Mouse (Mus musculus): ENCODE data around the gene Ly6f. TPM values are rescaled to one million over a fixed set of nuclear protein-coding genes. Genes with fewer than 3 reads are reported as not detected.
"Not testable (repeated sequence)": the region's sequence is repeated elsewhere in the genome, so short reads cannot be mapped to it uniquely, and the experiment has no call there.

Ly6f gene
- total RNA-seq (2021) = not detected
- long read RNA-seq, experiment 1 = 0 reads
- long read RNA-seq, experiment 2 = 0 reads

DNA sequence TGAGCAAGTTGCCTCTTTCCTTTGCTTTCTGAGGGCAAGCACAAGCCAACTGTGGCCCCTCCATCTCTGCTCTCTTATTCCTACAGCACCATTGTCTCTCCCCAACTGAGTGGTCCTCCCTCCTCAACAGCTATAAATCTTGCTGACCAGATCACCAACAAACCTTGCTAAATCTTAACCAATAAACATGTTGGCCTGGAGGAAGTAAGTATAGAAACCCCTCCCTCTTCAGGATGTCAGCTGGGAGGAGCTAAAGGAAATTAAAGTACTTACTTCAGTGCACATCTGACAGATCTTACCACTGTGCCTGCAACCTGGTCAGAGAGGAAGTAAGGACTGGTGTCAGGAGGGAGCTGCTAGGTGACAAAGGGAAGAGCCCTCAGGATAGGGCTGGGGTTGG, at the start of gene Ly6f:
Gene Ly6f, plus strand, starts transcription at position 301 of the 400 bp plus-strand sequence.
- DNase-seq = no peak

DNA sequence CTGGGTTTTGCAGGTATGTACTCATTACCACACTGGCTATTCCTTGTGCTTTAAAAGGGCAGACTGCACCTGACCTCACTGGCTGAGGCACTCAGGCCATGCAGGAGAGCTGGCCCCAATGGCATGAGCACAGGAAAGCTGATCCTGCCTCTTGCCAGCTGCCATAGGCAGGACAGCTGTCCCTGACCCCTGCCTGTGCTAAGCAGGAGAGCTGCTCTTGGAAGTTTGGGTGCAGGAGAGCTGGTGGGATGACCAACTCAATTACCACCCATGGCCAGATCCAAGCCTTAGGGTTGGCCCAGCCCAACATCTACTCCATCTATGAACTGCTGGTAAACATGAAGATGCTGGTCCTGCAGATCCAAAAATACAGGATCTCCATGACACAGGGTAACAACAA, 46.3 kb upstream of the Ly6f start:
- DNase-seq = no peak

DNA sequence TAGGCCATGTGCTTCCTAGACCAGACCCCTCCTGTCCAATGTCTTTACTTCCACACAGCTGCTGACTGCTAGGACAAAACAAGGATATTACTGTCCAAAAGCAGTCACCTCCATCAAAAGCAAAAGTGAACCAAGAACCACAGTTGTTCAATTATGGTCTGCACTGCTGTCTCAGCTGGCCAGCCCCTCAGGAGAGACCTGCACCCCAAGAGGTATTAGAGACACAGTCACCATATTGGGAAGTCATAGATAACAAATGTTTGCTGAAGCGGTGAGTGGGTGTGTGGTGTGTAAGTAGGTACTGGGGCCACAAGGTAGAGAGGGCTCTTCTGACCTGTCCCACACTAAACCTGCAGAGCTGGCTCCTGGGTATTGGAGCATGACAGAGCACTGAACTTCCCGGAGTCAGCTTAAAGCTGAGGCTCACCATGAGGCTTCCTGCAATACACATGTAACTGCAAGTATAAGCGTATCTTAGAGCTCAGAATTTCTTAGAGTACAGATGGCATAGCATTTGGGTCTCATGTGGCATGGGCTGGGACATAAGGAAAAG, 30.4 kb upstream of the Ly6f start:
- DNase-seq = no peak

DNA sequence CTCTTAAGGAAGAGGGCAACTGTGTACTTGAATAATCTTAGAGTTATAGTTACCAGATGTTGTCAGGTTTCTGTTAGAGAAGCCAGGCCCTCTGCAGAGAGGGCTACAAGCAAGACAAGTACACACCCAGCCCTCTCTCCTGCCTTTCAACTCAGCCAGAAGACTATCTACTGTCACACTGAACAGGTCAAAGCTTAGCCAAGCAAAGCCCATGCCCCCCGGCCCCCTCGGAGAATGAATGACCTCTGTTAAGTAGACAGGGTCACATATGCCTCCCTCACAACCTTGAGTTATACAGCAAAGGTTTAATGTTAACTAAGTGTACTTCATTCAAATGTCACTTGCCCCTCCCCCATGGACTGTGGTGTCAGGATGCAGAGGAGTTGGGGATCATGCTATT, 27.7 kb upstream of the Ly6f start:
- no peak for DNase-seq

DNA sequence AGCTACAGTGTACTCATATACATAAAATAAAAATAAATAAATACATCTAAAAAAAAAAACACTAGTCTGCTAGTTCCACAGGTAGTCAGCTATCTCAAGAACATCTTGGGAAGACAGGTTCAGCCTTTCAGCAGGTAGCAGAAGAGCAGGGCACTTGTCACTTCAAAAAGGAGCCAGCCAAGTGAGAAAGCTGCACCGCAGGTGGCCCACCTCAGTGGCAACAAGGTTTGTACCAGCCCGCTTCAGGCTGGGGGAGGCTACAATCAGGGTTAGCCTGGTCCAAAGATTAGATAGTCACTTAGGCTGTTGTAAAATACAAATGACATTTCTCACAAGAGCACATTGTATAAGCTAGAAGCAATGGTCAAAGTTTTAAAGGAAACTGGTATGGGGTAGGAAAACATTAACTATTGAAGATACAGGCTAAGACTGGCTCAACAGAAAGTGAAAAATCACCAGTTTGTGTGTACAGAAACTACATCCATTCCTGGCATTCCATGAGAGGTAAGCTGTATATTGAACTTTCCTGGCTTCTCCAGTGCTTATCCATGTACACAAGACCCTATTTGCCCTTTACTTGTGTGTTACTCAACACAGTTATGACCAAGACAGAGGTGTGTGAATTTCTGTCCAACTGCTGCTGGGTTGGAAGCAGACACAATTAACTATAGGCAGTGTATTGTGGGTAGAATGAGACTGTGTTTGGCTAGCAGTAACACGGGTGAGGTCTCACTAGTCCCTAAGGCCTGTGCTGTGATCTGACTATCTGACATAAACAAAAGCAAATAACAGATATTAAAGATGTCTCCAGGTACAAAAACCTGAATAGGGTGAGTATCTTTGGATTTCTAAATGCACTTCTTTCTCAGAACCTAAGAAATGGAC, 25.2 kb upstream of the Ly6f start:
- no peak for DNase-seq

DNA sequence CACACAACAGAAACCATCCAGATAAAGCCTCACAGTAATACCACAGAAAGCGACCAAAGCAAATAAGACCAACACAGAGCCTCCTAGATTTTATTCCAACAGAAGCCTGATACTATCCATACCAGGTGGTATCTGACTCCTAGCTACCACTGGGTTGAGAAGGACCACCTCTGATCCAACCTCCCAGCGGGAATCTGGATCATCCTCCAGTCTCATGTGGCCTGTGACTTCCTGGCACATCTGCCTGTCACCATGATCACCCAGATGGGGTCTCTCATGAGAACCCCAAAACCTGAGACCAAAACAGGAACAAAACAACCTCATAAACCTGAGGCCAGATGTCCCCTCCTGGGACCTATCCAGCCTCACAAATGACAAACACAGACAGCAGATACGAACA, 13.6 kb upstream of the Ly6f start:
- DNase-seq = no peak

DNA sequence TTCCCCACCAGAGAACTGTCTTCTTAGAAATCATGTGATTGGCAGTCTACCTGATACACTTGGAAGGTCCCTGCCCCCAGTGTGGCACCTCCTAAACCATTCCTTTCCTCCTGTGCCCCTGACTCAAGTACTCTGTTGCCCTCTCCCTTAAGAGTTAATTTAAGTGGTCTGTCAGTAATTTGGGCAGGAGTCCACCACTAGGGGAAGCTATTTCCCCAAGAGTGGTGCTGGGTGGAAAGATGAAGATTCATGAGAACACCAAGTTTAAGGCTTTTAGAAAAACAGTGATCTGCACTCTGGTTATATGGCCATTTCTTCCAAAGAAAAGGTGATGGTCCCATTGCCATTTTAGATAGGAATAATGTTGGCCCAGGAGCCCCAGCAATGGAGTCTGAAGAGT, 2.4 kb upstream of the Ly6f start:
- DNase-seq = no peak

DNA sequence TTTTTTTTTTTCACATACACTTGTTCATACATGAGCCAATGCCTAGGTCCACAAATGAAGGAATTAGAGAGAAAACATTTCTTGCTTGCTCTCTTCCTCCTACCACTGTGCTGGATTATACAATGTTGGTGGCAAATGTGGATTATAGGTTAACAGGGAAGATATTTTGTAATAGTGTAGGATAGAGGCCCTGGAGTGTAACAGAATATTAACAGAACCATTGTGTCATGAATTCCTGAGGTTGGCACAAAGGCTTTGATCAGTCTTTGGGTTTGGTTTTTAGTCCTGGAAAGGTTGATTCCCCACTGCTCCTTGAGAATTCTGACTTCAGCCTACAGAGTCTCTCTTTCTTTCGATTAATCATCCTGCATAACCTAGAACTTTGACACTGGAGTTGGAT, 1.6 kb upstream of the Ly6f start:
- DNase-seq = no peak

DNA sequence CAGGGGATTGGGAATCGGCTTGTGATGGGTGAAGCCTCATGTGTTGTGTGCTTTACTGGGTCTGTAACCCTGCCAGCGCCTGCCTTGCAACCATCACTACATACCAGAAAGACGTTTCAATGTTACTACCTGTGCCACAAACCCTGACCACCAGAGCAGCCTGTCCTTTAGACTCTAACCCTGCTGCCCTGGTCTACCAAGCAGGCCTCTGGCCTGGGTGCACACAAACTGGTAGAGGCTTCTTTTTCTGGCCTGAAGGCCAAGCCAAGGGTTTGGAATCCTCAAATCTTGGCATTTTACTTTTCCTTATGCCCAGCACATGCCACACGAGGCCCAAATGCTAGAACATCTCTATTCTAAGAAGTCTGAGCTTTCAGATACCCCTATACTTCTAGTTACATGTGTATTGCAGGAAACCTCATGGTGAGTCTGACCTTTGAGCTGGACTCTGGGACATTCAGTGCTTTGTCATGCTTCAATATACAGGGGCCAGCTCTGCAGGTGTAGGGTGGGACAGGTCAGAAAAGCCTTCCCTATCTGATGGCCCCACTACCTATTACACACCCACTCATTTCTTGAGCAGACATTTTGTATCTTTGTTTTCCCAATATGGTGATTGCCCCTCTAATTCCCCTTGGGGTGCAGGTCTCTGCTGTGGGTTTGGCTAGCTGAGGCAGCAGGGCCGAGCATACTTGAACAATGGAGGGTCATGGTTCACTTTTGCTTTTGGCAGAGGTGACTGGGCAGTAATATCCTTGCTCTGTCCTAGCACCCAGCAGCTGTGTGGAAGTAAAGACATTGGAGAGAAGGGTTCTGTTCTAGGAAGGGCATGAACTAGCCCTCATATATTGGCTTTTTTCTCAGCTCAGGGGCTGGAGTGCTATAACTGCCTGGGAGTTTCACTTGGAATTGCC, 952 bp downstream of the Ly6f start:
- DNase-seq = no peak

DNA sequence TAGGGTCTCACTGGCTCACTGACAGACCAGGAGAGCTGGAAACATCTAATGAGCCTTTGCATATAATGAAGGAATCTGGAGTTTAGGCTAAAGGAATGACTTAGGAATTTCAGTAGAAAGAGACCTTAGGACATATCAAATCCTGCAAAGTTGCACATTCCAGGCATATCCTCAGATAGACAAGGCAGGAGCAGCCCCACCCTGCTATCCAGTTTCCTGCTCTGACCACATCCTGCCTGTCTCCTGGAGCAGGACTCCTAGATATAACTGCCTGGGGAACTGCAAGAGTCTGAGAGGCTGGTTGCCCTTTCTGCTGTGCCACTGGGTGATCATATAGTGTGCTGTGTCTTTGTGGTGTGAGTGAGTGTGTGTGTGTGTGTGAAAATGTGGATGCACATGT, 1.9 kb downstream of the Ly6f start:
- no peak for DNase-seq

DNA sequence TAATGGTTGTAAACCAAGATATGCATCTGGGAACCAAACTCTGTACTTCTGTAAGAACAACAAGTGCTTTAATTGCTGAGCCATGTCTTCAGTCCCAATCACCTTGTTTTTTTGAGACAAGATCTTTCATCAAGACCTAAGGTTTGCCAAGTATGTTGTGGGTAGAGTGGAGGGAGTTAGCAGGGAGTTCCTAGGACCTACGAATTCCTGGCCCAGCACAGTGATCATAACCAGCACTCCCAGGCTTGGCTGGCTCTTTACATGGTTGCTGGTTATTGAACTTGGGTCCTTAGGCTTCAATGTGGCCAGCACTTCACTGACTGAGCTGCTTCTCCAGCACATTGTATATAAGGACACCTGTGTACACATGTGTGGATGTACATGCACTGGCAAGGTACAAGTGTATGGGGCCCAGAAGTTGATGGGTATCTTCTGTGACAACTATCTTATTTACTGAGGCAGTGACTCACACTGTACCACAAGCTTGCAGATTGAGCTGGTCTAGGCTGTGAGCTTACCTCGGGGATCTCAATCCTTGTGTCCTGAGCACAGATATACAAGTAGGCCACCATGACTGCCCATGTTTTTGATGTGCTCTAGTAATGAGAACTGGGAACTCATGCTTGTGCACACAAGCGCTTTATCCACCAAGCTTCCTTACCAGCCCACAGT, 2.6 kb downstream of the Ly6f start:
- DNase-seq = no peak

DNA sequence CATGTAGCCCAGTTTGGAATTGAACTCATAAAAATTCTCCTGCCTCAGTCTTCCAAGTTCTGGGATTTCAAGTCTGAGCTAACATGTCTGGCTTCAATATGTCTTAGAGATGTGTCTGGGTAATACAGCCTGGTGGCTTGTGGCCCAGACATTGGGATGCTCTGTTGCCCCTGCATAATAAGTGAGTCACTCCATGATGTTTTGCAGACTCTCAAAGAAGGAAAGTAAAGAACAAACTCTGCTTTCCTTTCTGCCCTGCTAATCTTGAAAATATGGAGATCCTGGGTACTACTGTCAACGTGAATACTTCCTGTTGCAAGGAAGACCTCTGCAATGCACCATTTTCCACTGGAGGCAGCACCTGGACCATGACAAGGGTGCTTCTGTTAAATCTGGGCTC, 3.2 kb downstream of the Ly6f start:
- no peak for DNase-seq

DNA sequence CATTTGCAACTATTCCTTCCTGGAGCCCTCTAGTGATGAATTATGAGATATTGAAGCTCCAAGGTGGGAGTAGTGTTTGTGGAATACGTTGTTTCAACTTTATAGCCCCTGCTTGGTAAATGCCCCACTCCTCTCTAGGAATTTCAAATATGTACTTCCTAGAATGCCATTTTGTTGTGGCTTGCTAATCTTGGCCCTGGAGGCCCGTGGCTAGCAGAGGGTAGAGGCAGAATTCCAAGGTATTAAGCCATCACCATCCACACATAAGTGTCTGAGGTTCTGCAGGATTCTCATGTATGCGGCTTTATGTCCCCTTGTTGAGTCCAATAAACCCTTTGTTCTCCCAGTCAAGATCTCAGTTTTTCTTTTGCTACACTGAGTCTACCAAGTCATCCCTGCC, 3.7 kb downstream of the Ly6f start:
- DNase-seq = no peak

DNA sequence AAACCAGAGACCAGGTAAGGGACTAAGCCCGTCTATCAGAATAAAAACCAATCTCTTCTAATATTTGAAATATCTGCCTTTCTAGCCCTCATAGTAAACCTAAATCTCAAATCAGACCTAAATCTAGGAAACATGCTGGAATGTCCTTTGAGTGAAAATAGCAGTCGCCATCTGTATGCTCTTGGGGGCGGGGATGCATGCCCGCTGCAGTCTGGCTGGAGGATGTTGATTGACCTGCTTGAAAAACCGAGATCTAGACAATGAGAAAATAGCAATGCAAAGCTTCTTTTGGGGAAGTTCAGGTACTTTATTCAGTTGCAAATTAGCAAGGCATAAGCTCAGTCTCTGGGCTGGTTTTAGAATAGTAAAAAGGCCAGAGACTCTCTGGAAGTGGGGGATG, 13.8 kb downstream of the Ly6f start:
- DNase-seq = not testable (repeated sequence)

DNA sequence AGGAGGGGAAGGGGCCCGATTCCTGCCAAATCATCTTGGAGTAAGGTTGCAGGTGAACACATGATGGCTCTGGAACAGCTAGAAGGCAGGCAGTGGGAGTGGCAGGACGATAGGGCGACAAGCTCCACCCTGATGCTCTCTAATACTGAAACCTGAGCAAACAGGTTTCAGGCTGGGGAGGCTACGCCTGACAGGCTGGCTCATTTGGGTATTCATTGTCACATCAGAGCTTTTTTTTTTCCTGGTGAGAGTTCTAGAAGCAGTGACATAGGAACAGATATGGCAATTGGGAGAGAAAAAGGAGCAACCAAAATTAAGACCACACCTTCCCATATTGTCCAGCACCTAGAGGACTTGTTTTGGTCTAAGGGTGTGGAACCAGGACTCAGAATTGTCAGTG, 18.3 kb downstream of the Ly6f start:
- not testable (repeated sequence) for DNase-seq

DNA sequence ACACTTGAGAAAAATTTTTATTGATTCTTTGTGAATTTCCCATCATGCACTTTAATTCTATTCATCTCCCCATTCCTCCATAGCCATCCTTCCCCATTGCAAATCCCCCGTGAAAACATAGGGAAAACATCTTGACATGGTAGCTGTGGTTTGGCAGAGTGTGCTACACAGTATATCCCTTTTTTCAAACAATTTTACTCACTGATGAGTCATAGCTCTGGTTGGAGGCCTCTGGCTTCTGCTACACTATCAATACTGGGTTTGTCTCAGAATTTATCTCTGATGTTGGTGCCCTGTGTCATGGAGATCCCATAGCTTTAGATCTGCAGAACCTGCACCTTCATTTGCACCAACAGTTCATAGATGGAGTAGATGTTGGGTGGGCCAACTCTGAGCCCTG, 24.2 kb downstream of the Ly6f start:
- no peak for DNase-seq

DNA sequence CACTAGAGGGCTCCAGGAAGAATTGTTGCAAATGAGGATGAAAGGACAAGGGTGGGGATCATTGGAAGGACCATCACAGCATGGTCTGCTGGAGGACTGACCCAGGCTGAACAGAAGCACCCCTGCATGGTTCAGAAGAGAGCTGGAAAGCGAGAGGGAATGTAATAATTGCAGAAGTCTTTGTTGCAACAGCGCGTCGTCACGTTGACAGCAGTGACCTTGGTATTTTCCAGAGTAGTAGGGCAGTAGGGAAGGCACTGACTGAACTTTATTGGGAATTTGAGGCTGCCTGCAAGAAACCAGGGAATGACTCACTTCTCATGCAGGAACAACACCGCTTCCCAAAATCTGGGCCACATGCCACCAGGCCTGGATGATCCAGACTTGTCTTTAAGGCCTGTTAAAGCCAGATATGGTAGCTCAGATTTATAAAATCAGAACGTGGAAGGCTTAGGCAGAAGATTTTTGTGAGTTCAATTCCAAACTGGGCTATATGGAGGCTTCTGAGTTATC, 25.7 kb downstream of the Ly6f start:
- no peak for DNase-seq

DNA sequence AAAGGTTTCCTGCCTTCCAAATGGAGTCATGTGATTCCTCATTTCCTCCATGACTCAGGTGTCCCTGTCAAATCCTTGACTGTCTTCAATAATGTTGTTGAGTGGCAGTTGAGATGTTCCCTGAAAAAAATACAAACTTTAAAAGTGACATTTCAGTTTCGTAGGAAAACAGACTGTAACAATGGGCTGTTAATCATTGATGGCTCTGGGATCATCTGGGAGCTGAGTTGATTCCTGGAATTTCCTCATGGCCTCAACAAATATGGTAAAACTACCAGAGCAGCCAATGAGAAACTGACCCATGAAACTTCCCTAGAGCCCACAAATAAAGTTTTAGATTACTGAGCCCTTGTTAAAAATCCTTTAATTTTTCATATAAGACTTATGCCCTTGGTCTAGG, 37.9 kb downstream of the Ly6f start:
- no peak for DNase-seq

DNA sequence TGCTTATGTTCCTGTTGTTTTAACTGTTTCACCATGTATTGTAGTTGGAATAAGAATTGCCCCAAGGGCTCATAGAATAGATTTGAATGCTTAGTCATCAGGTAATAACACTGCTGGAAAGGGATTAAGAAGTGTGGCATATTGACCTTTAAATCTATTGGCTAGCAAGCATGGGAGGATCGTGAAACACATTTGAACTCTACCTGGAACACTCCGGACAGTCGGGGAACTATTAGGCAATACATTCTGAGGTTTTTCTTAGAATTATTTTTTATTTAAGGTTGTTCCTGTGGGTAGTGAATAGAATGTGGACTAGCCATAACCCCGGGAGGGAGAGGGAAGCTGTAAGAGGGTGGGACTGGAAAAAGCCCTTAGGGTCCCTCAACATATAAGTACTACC, 41.0 kb downstream of the Ly6f start:
- DNase-seq = no peak

DNA sequence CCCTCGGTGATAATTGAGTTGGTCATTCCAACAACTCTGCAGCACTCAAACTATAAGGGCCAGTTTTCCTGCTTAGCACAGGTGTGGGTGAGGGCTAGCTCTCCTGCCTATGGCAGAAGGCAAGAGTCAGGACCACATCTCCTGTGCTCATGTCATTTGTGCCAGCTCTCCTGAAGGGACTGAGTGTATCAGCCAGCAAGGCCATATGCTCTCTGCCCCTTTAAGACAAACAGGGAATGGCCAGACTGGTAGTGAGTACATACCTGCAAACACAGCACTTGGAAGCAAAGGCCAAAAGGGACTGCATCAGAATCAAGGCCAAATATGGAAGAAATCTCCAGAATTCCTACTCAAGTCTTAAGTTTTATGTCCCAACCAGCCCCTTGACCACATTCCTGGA, 41.7 kb downstream of the Ly6f start:
- no peak for DNase-seq

DNA sequence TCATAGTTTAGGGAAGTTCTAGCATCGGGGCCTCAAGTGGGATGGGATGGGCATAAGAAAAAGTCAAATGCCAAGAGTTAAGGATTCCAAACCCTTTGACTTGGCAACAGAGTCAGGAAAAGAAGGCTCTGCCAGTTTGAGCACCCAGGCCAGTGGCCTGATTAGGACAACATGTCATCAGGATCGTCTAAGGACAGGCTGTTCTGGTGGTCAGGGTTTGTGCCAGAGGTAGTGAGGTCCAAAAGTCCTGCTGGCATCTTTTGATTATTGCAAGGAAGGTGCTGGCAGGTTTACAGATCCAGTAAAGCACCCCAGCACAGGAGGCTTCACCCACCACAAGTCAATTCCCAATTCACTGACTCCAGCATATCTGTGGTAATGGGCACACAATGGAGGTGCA, 46.2 kb downstream of the Ly6f start:
- no peak for DNase-seq

DNA sequence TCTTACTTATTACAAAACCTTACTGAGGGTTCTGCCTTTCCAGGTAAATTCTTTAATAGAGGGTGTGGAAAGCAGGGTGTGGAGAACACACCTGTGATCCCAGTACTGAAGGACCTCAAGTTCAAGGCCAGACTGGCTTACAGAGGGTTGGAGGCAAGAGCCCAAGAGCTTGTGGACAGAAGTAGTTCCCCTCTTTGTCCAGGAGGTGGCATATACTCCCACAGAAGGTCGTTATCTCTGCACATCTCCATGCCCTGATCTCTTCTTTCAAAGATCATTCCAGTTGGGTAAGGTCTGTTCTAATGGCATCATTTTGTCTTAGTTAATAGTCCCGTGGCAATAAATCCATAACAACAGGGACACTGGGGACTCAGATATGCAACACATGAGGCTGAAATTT, 49.0 kb downstream of the Ly6f start:
- DNase-seq = no peak

Data from gastrocnemius, postnatal 10 days (tissue).